Mouse (Mus musculus): ENCODE measurements at regions not wholly inside any gene's neighbourhood (a gene's known extent, or its start where the extent isn't known, plus 50 kb on each side); places are given as distances from the start of the nearest gene placed in this dataset.

- no peak for DNase-seq (ENCODE audit: low spot score in 2 of 2)
Observed at GRCm38 (mm10) chr14:105841888-105842287, 54.7 kb downstream of the Spry2 start.

- no peak for DNase-seq (ENCODE audit: low spot score in 2 of 2)
Observed at GRCm38 (mm10) chr14:105837533-105837932, 59.1 kb downstream of the Spry2 start.

GRCm38 (mm10) chr14:105830701-105831100 is 65.9 kb downstream of the Spry2 start:
- no peak for DNase-seq (ENCODE audit: low spot score in 2 of 2)

- DNase-seq (ENCODE audit: low spot score in 2 of 2): no peak
Observed at GRCm38 (mm10) chr14:105830301-105830700, 66.3 kb downstream of the Spry2 start.

GRCm38 (mm10) chr14:105823129-105823528 is 73.5 kb downstream of the Spry2 start:
- DNase-seq (ENCODE audit: low spot score in 2 of 2): no peak

GRCm38 (mm10) chr14:105822653-105823052 is 74.0 kb downstream of the Spry2 start:
- DNase-seq (ENCODE audit: low spot score in 2 of 2): no peak

- no peak for DNase-seq (ENCODE audit: low spot score in 2 of 2)
Observed at GRCm38 (mm10) chr14:105819534-105819933, 77.1 kb downstream of the Spry2 start.

GRCm38 (mm10) chr14:105818841-105819240 is 77.8 kb downstream of the Spry2 start:
- no peak for DNase-seq (ENCODE audit: low spot score in 2 of 2)

- no peak for DNase-seq (ENCODE audit: low spot score in 2 of 2)
Observed at GRCm38 (mm10) chr14:105817481-105817880, 79.1 kb downstream of the Spry2 start.

- DNase-seq (ENCODE audit: low spot score in 2 of 2): peak in 1 of 2 experiments; percentile 23
Observed at GRCm38 (mm10) chr14:105815827-105816226, 80.8 kb downstream of the Spry2 start.

GRCm38 (mm10) chr14:105815281-105815680 is 81.3 kb downstream of the Spry2 start:
- DNase-seq (ENCODE audit: low spot score in 2 of 2): peak; percentile 7 to 16

GRCm38 (mm10) chr14:105813661-105814060 is 83.0 kb downstream of the Spry2 start:
- no peak for DNase-seq (ENCODE audit: low spot score in 2 of 2)

- no peak for DNase-seq (ENCODE audit: low spot score in 2 of 2)
Observed at GRCm38 (mm10) chr14:105813097-105813496, 83.5 kb downstream of the Spry2 start.

GRCm38 (mm10) chr14:105805762-105806161 is 90.9 kb downstream of the Spry2 start:
- no peak for DNase-seq (ENCODE audit: low spot score in 2 of 2)

GRCm38 (mm10) chr14:105805362-105805761 is 91.3 kb downstream of the Spry2 start:
- DNase-seq (ENCODE audit: low spot score in 2 of 2): no peak

- no peak for DNase-seq (ENCODE audit: low spot score in 2 of 2)
Observed at GRCm38 (mm10) chr14:105804761-105805160, 91.9 kb downstream of the Spry2 start.

- no peak for DNase-seq (ENCODE audit: low spot score in 2 of 2)
Observed at GRCm38 (mm10) chr14:105803281-105803680, 93.3 kb downstream of the Spry2 start.

- DNase-seq (ENCODE audit: low spot score in 2 of 2): no peak
Observed at GRCm38 (mm10) chr14:105802529-105803280, 93.9 kb downstream of the Spry2 start.

- DNase-seq (ENCODE audit: low spot score in 2 of 2): no peak
Observed at GRCm38 (mm10) chr14:105800142-105800925, 96.3 kb downstream of the Spry2 start.

GRCm38 (mm10) chr14:105799401-105799861 is 97.2 kb downstream of the Spry2 start:
- DNase-seq (ENCODE audit: low spot score in 2 of 2): no peak

- no peak for DNase-seq (ENCODE audit: low spot score in 2 of 2)
Observed at GRCm38 (mm10) chr14:105793010-105793702, 103.5 kb downstream of the Spry2 start.

GRCm38 (mm10) chr14:105790441-105790840 is 106.2 kb downstream of the Spry2 start:
- peak; percentile 7 to 17 for DNase-seq (ENCODE audit: low spot score in 2 of 2)

All from layer of hippocampus, postnatal 10 days (tissue).